ENCODE assay signal across 10 mouse cellular contexts in the genomic region with DNA sequence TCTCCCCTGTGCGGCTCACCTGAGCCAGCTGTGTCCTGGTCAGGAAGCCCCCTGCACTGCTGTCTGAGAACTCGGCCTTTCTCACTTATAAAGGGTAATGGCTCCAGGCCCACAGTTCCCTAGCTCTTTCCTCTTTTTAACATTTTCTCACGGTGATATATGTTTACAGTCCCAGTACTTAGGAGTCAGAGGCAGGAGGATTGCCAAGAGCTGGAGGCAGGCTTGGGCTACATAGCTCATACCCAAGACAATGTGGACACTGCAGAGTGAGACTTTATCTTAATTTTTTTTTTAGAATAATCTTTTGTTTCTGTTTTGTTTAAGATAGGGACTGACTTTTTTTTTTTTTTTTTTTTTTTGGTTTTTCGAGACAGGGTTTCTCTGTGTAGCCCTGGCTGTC. TPM values are rescaled to one million over a fixed set of nuclear protein-coding genes. Genes with fewer than 3 reads are reported as not detected.
A peak's percentile ranks its signal among the peaks of the same experiment; 100 is the strongest.
DNase-seq lines count a peak whose midpoint lies in the region; ATAC-seq and TF ChIP-seq lines count a peak whose summit lies in the region.
"Had no signal": no experiment of that assay in that cellular context is flagged by ENCODE, and none has a peak within 500 bp of the region (broad histone marks: within the 10 kb centered on the region; RNA-seq: fewer than 3 reads in every experiment).

No protein-coding gene starts in this region.

- TF ChIP-seq CTCF in kidney, postnatal 0 days (IDR thresholded peaks at IDR 0.05; ENCODE audit: low read depth): no peak
- TF ChIP-seq CTCF in hindbrain, postnatal 0 days (IDR thresholded peaks at IDR 0.05; ENCODE audit: low read depth): no peak
- TF ChIP-seq CTCF in midbrain, postnatal 0 days (IDR thresholded peaks at IDR 0.05): no peak

- H3K9ac ChIP-seq in kidney, postnatal 0 days (ENCODE audit: low read depth, low read length): no peak overlapping the region; the same call in 1 of the 2 replicates
- no peak overlapping the region for H3K9ac ChIP-seq in embryonic facial prominence, embryonic 13.5 days
- 0 out of 2 replicates have a peak overlapping the region, but pooled peaks have one; percentile 3 for H3K9ac ChIP-seq in hindbrain, postnatal 0 days (replicated peaks; ENCODE audit: low read length)
- no peak overlapping the region for H3K9ac ChIP-seq in midbrain, postnatal 0 days (replicated peaks; ENCODE audit: low read length, poor library complexity, severe bottlenecking)

- no peak overlapping the region for H3K4me3 ChIP-seq in kidney, postnatal 0 days (replicated peaks; ENCODE audit: low read depth, low read length)
- H3K4me3 ChIP-seq in embryonic facial prominence, embryonic 13.5 days: no peak overlapping the region
- no peak overlapping the region for H3K4me3 ChIP-seq in hindbrain, postnatal 0 days (ENCODE audit: low read length)
- H3K4me3 ChIP-seq in midbrain, postnatal 0 days (ENCODE audit: low read depth, low read length): no peak overlapping the region
- H3K4me3 ChIP-seq: erythroblast, embryonic 14.5 days had no signal

- H3K4me2 ChIP-seq in kidney, postnatal 0 days (ENCODE audit: low read length): no peak overlapping the region
- H3K4me2 ChIP-seq in embryonic facial prominence, embryonic 13.5 days: no peak overlapping the region
- H3K4me2 ChIP-seq in hindbrain, postnatal 0 days (ENCODE audit: low read depth, low read length): no peak overlapping the region
- no peak overlapping the region for H3K4me2 ChIP-seq in midbrain, postnatal 0 days (ENCODE audit: low read depth, low read length, poor library complexity, severe bottlenecking)

- H3K27me3 ChIP-seq in kidney, postnatal 0 days (ENCODE audit: insufficient read depth, low read length): no peaks in the 10 kb centered on the region
- H3K27me3 ChIP-seq in embryonic facial prominence, embryonic 13.5 days: peaks cover 22% of the 10 kb centered on the region
- 0 out of 2 replicates have a peak, but pooled peaks cover 2% of the 10 kb centered on the region for H3K27me3 ChIP-seq in hindbrain, postnatal 0 days (ENCODE audit: insufficient read depth, low read length)
- peaks cover 13% of the 10 kb centered on the region for H3K27me3 ChIP-seq in midbrain, postnatal 0 days (ENCODE audit: insufficient read depth, low read length)
- H3K27me3 ChIP-seq: megakaryocyte, embryonic 14.5 days had no signal

- WGBS in kidney, postnatal 0 days: 46% methylated on average over 3 of the region's 4 CpGs
- WGBS in embryonic facial prominence, embryonic 13.5 days: 50% methylated on average over 3 of the region's 4 CpGs
- 39% methylated on average over 3 of the region's 4 CpGs for WGBS in hindbrain, postnatal 0 days
- 50% methylated on average over 3 of the region's 4 CpGs for WGBS in midbrain, postnatal 0 days

- H3K4me1 ChIP-seq in kidney, postnatal 0 days (replicated peaks; ENCODE audit: insufficient read depth, low read length): peaks cover 68% of the 10 kb centered on the region
- H3K4me1 ChIP-seq in embryonic facial prominence, embryonic 13.5 days: peaks cover 49% of the 10 kb centered on the region
- 0 out of 2 replicates have a peak, but pooled peaks cover 7% of the 10 kb centered on the region for H3K4me1 ChIP-seq in hindbrain, postnatal 0 days (ENCODE audit: insufficient read depth, low read length)
- H3K4me1 ChIP-seq in midbrain, postnatal 0 days (ENCODE audit: insufficient read depth, low read length): no peaks in the 10 kb centered on the region

- no peak for DNase-seq in kidney, postnatal 0 days (ENCODE audit: low spot score)
- DNase-seq in kidney, postnatal 25 days: no peak
- no peak for DNase-seq in hindbrain, postnatal 0 days (ENCODE audit: low spot score)
- DNase-seq in midbrain, postnatal 0 days (ENCODE audit: low spot score): no peak
- DNase-seq in layer of hippocampus, postnatal 14 days (ENCODE audit: low spot score in 2 of 2): no peak
- no peak for DNase-seq in left cerebral cortex, postnatal 4 days
- DNase-seq in natural killer cell, adult 2 months (ENCODE audit: low spot score in 2 of 2): no peak

- no peaks in the 10 kb centered on the region for H3K9me3 ChIP-seq in kidney, postnatal 0 days (replicated peaks; ENCODE audit: low read length)
- no peaks in the 10 kb centered on the region for H3K9me3 ChIP-seq in embryonic facial prominence, embryonic 13.5 days
- no peaks in the 10 kb centered on the region for H3K9me3 ChIP-seq in hindbrain, postnatal 0 days (ENCODE audit: low read length)
- H3K9me3 ChIP-seq in midbrain, postnatal 0 days (ENCODE audit: low read length): no peaks in the 10 kb centered on the region
- H3K9me3 ChIP-seq: megakaryocyte, embryonic 14.5 days had no signal

- peak overlapping the region; percentile 95 for H3K27ac ChIP-seq in kidney, postnatal 0 days
- H3K27ac ChIP-seq in embryonic facial prominence, embryonic 13.5 days: peak overlapping the region; percentile 82
- peak overlapping the region; percentile 78 for H3K27ac ChIP-seq in hindbrain, postnatal 0 days
- H3K27ac ChIP-seq in midbrain, postnatal 0 days (ENCODE audit: low read depth, low read length): peak overlapping the region; percentile 73

- intact Hi-C loops in left cerebral cortex, postnatal 4 days (cut with DNase I): no loop called here

- H3K36me3 ChIP-seq in kidney, postnatal 0 days (ENCODE audit: insufficient read depth, low read length): no peaks in the 10 kb centered on the region; the same call in 1 of the 2 replicates
- H3K36me3 ChIP-seq in embryonic facial prominence, embryonic 13.5 days: no peaks in the 10 kb centered on the region
- H3K36me3 ChIP-seq in hindbrain, postnatal 0 days (ENCODE audit: insufficient read depth, low read length): no peaks in the 10 kb centered on the region
- no peaks in the 10 kb centered on the region for H3K36me3 ChIP-seq in midbrain, postnatal 0 days (ENCODE audit: insufficient read depth, low read length)

- ATAC-seq in kidney, postnatal 0 days (replicated peaks; ENCODE audit: low FRiP score, low read depth): no peak
- ATAC-seq in embryonic facial prominence, embryonic 13.5 days (ENCODE audit: insufficient number of reproducible peaks, insufficient read depth, low FRiP score, low TSS enrichment, low read depth): no peak
- ATAC-seq in hindbrain, postnatal 0 days: no peak
- ATAC-seq in midbrain, postnatal 0 days (ENCODE audit: low FRiP score): no peak

RNA-seq across cellular contexts. Expression of a gene that starts 15.7 kb away (rescaled TPM):
- polyA plus RNA-seq in kidney, postnatal 0 days (2015; fragmentation: Nextera tagmentation; extraction: Ambion mirVana): 121 and 125 TPM in 2 replicates
- 48.8 and 52.0 TPM in 2 replicates for polyA plus RNA-seq in embryonic facial prominence, embryonic 13.5 days (2015; fragmentation: Nextera tagmentation; extraction: Ambion mirVana)
- 146 and 171 TPM in 2 replicates for total RNA-seq in hindbrain, postnatal 0 days (2014; rRNA removed)
- 206 and 234 TPM in 2 replicates for polyA plus RNA-seq in hindbrain, postnatal 0 days (2015; fragmentation: Nextera tagmentation; extraction: Ambion mirVana)
- total RNA-seq in midbrain, postnatal 0 days (2014; rRNA removed): 119 and 150 TPM in 2 replicates
- polyA plus RNA-seq in midbrain, postnatal 0 days (2015; fragmentation: Nextera tagmentation; extraction: Ambion mirVana): 254 and 267 TPM in 2 replicates
- 100 to 1,000 TPM; 287 to 295 TPM for total RNA-seq in layer of hippocampus, postnatal 14 days (2021)
- total RNA-seq in left cerebral cortex, postnatal 4 days (2021): 100 to 1,000 TPM; 171 to 176 TPM

RNA-seq across cellular contexts. Expression of a gene that starts 24.5 kb away (rescaled TPM):
- polyA plus RNA-seq in kidney, postnatal 0 days (2015; fragmentation: Nextera tagmentation; extraction: Ambion mirVana): 40.8 and 41.7 TPM in 2 replicates
- polyA plus RNA-seq in embryonic facial prominence, embryonic 13.5 days (2015; fragmentation: Nextera tagmentation; extraction: Ambion mirVana): 8.6 and 9.4 TPM in 2 replicates
- total RNA-seq in hindbrain, postnatal 0 days (2014; rRNA removed): 14.2 and 17.0 TPM in 2 replicates
- 9.5 and 10.1 TPM in 2 replicates for polyA plus RNA-seq in hindbrain, postnatal 0 days (2015; fragmentation: Nextera tagmentation; extraction: Ambion mirVana)
- 12.6 and 16.8 TPM in 2 replicates for total RNA-seq in midbrain, postnatal 0 days (2014; rRNA removed)
- polyA plus RNA-seq in midbrain, postnatal 0 days (2015; fragmentation: Nextera tagmentation; extraction: Ambion mirVana): 9.0 and 11.7 TPM in 2 replicates
- 1 to 10 TPM; 5.7 to 7.8 TPM for total RNA-seq in layer of hippocampus, postnatal 14 days (2021)
- 1 to 10 TPM; 9.2 to 9.3 TPM for total RNA-seq in left cerebral cortex, postnatal 4 days (2021)

RNA-seq across cellular contexts. Expression of a gene that starts 24.7 kb away (rescaled TPM):
- polyA plus RNA-seq in kidney, postnatal 0 days (2015; fragmentation: Nextera tagmentation; extraction: Ambion mirVana): 0.54 and 0.75 TPM in 2 replicates
- 2.7 and 2.9 TPM in 2 replicates for polyA plus RNA-seq in embryonic facial prominence, embryonic 13.5 days (2015; fragmentation: Nextera tagmentation; extraction: Ambion mirVana)
- total RNA-seq in hindbrain, postnatal 0 days (2014; rRNA removed): 0.65 and 1.3 TPM in 2 replicates
- 0.65 and 0.96 TPM in 2 replicates for polyA plus RNA-seq in hindbrain, postnatal 0 days (2015; fragmentation: Nextera tagmentation; extraction: Ambion mirVana)
- 0.22 and 0.71 TPM in 2 replicates for total RNA-seq in midbrain, postnatal 0 days (2014; rRNA removed)
- 0.67 and 0.77 TPM in 2 replicates for polyA plus RNA-seq in midbrain, postnatal 0 days (2015; fragmentation: Nextera tagmentation; extraction: Ambion mirVana)
- total RNA-seq in layer of hippocampus, postnatal 14 days (2021): 1 to 10 TPM; 1.3 to 2.1 TPM
- total RNA-seq in left cerebral cortex, postnatal 4 days (2021): 1 to 10 TPM in 1 of 2 experiments, under 1 TPM in 1; 0.56 to 1.2 TPM

RNA-seq across cellular contexts. Expression of a gene that starts 28.5 kb away (rescaled TPM):
- polyA plus RNA-seq in kidney, postnatal 0 days (2015; fragmentation: Nextera tagmentation; extraction: Ambion mirVana): 3.1 and 3.3 TPM in 2 replicates
- 2.8 and 3.2 TPM in 2 replicates for polyA plus RNA-seq in embryonic facial prominence, embryonic 13.5 days (2015; fragmentation: Nextera tagmentation; extraction: Ambion mirVana)
- 8.2 and 9.6 TPM in 2 replicates for total RNA-seq in hindbrain, postnatal 0 days (2014; rRNA removed)
- polyA plus RNA-seq in hindbrain, postnatal 0 days (2015; fragmentation: Nextera tagmentation; extraction: Ambion mirVana): 2.4 TPM in 2 replicates
- total RNA-seq in midbrain, postnatal 0 days (2014; rRNA removed): 5.7 and 7.6 TPM in 2 replicates
- 2.3 TPM in 2 replicates for polyA plus RNA-seq in midbrain, postnatal 0 days (2015; fragmentation: Nextera tagmentation; extraction: Ambion mirVana)
- total RNA-seq in layer of hippocampus, postnatal 14 days (2021): 1 to 10 TPM; 6.0 to 6.6 TPM
- 1 to 10 TPM; 4.9 to 5.2 TPM for total RNA-seq in left cerebral cortex, postnatal 4 days (2021)

RNA-seq across cellular contexts. Expression of a gene that starts 36.2 kb away (rescaled TPM):
- 81.1 and 89.8 TPM in 2 replicates for polyA plus RNA-seq in kidney, postnatal 0 days (2015; fragmentation: Nextera tagmentation; extraction: Ambion mirVana)
- 75.2 and 80.0 TPM in 2 replicates for polyA plus RNA-seq in embryonic facial prominence, embryonic 13.5 days (2015; fragmentation: Nextera tagmentation; extraction: Ambion mirVana)
- total RNA-seq in hindbrain, postnatal 0 days (2014; rRNA removed): 83.9 and 94.0 TPM in 2 replicates
- 71.9 and 73.3 TPM in 2 replicates for polyA plus RNA-seq in hindbrain, postnatal 0 days (2015; fragmentation: Nextera tagmentation; extraction: Ambion mirVana)
- 74.3 and 100 TPM in 2 replicates for total RNA-seq in midbrain, postnatal 0 days (2014; rRNA removed)
- 77.0 and 78.7 TPM in 2 replicates for polyA plus RNA-seq in midbrain, postnatal 0 days (2015; fragmentation: Nextera tagmentation; extraction: Ambion mirVana)
- 10 to 100 TPM; 55.3 to 63.7 TPM for total RNA-seq in layer of hippocampus, postnatal 14 days (2021)
- 10 to 100 TPM; 52.2 to 54.0 TPM for total RNA-seq in left cerebral cortex, postnatal 4 days (2021)
